Mouse (Mus musculus) heart, adult 2 months (tissue): ENCODE measurements around the gene Eid1. TPM values are rescaled to one million over a fixed set of nuclear protein-coding genes. Genes with fewer than 3 reads are reported as not detected.
A peak's percentile ranks its signal among the peaks of the same experiment; 100 is the strongest.

Experiments used
- DNase-seq, 2 experiments: peaks; one replicate each; pipeline ENCODE4 v3.0.0; 2021
- H3K27ac ChIP-seq: fragments of 200-600 bp; 2 replicates; pipeline ENCODE4 v1.8.1; 2022
- H3K27me3 ChIP-seq: fragments of 200-500 bp; 2 replicates; pipeline ENCODE4 v1.6.1; 2012; ENCODE audit warnings: mild to moderate bottlenecking, low read length, inconsistent platforms, mixed read lengths; ENCODE audit not compliant: control insufficient read depth, insufficient read depth
- H3K36me3 ChIP-seq: fragments of 200-500 bp; 2 replicates; pipeline ENCODE4 v1.6.1; 2012; ENCODE audit warnings: low read length, inconsistent platforms; ENCODE audit not compliant: control insufficient read depth, insufficient read depth
- H3K4me1 ChIP-seq: fragments of 200-500 bp; 2 replicates; pipeline ENCODE4 v1.6.1; 2011; ENCODE audit warnings: low read length; ENCODE audit not compliant: control insufficient read depth, insufficient read depth
- H3K4me3 ChIP-seq: fragments of 200-600 bp; 2 replicates; pipeline ENCODE4 v1.8.1; 2022
- H3K79me2 ChIP-seq: fragments of 200-500 bp; replicated peaks from 2 replicates; pipeline ENCODE4 v1.6.1; 2012; ENCODE audit warnings: mild to moderate bottlenecking, inconsistent platforms, low read length, moderate library complexity, mixed read lengths; ENCODE audit not compliant: control insufficient read depth, insufficient read depth
- H3K9ac ChIP-seq: fragments of 200-500 bp; 2 replicates; pipeline ENCODE4 v1.6.1; 2012; ENCODE audit warnings: low read depth, mild to moderate bottlenecking, control low read depth, inconsistent platforms, low read length, mixed read lengths
- CTCF ChIP-seq: fragments of 200-600 bp; IDR thresholded peaks from 2 replicates; pipeline ENCODE4 v1.8.1; 2022; ENCODE audit warnings: antibody characterized with exemption, mild to moderate bottlenecking, moderate library complexity
- EP300 ChIP-seq: fragments of 200-500 bp; IDR thresholded peaks from 2 replicates; pipeline ENCODE4 v1.6.1; 2011; ENCODE audit warnings: low read depth, low read length, control low read depth; ENCODE audit not compliant: insufficient read depth
- POLR2A ChIP-seq: fragments of 200-500 bp; IDR thresholded peaks from 2 replicates; pipeline ENCODE4 v1.6.1; 2011; ENCODE audit warnings: mild to moderate bottlenecking, low read depth, low read length, control low read depth; ENCODE audit not compliant: insufficient read depth
- WGBS: fragments of 180-500 bp; shearing (Covaris S2); methylation state at CpG from one replicate; pipeline ENCODE4 v1.1.7; 2018; 5-methylcytosine and 5-hydroxymethylcytosine counted together
- intact Hi-C: fragments of 180-260 bp; cut with DNase I; formaldehyde crosslinking; loops from one replicate; pipeline ENCODE4 v1.15.1; 2025
- polyA plus RNA-seq: library from polyadenylated mRNA; depleted of rRNA; stranded (reverse); fragments of >200 nt; gene quantifications from 2 replicates; pipeline ENCODE4 v1.2.3, GENCODE M21; 2012
- total RNA-seq, 2 experiments: library from RNA; stranded (reverse); gene quantifications; 2 replicates each; pipeline ENCODE4 v1.2.3; 2021

The Eid1 gene
- total and polyA plus RNA-seq, 3 experiments: 12.6 to 45.7 (median 44.3) TPM

DNA sequence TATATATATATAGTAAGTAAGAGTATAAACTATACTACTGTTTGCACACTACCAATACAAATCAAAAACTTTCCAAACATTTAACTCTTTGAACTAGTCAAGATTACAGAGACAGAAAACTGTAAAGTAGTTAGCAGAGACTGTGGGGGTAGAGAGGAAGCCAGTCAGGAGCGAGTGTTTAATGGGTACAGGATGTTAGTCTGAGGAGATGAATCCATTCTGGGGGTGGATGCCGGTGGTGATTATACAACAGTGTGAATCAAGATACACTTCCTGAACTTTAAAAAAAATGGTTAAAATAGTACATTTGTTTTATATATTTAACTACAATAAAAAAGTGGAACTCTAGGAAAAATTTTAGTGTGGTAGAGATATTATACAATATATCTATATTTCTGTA lies 19.1 kb downstream of the Eid1 start:
- DNase-seq: no peak
- Histone ChIP-seq H3K9ac (no peak overlapping the region), H3K27me3 (no peaks in the 10 kb centered on the region), H3K79me2 (no peaks in the 10 kb centered on the region), H3K4me1 (peaks cover 5% of the 10 kb centered on the region), H3K36me3 (no peaks in the 10 kb centered on the region), H3K4me3 (no peak overlapping the region), H3K27ac (no peak overlapping the region)
- TF ChIP-seq EP300 (no peak), CTCF (no peak), POLR2A (no peak)
- 30% methylated on average over 2 of the region's 2 CpGs for WGBS
- intact Hi-C loops: no loop called here

DNA sequence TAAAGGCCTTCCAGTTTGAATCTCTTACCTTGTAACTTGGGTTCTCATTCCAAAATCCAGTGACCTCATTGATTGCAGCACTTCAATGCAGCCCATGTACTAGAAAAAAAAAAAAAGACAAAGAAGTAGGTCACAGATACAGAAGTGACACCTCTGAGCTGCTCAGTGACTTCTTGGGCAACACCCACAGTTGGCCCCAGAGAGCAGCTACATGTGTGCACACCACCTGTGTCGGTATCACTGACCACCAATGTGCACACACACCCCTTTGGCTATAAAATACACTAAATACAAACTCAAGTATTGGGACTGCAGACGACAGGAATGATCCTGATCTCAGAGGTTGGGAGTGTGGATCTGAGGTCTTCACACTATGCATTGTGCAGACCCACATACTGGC lies 21.9 kb downstream of the Eid1 start:
- DNase-seq: no peak
- Histone ChIP-seq H3K9ac (no peak overlapping the region), H3K27ac (no peak overlapping the region), H3K27me3 (no peaks in the 10 kb centered on the region), H3K79me2 (no peaks in the 10 kb centered on the region), H3K36me3 (no peaks in the 10 kb centered on the region), H3K4me1 (peaks cover 5% of the 10 kb centered on the region), H3K4me3 (no peak overlapping the region)
- 89% methylated on average over 2 of the region's 2 CpGs for WGBS
- TF ChIP-seq POLR2A (no peak), CTCF (no peak), EP300 (no peak)
- intact Hi-C loops: no loop called here

DNA sequence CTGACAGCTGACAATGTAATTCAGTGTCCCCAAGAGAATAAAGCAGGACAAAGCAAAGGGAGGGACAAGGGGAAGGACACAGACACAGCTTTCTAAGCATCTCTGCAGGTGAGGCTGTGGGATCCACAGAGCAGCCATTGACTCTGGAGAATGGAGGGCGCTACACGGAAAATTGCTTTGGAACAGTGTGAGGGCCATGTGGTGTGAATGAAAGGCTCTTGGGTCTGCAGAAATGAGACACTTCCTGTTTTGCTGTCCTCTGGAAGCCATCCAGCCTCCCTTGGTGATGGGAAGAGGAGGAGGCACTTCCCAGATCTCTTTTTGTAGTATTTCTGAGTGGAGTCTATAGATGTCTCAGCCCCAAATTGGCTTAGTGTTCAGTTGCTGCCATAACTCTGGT lies 23.3 kb downstream of the Eid1 start:
- DNase-seq: peak; percentile 40 to 47
- TF ChIP-seq EP300 (no peak), CTCF (no peak), POLR2A (no peak)

DNA sequence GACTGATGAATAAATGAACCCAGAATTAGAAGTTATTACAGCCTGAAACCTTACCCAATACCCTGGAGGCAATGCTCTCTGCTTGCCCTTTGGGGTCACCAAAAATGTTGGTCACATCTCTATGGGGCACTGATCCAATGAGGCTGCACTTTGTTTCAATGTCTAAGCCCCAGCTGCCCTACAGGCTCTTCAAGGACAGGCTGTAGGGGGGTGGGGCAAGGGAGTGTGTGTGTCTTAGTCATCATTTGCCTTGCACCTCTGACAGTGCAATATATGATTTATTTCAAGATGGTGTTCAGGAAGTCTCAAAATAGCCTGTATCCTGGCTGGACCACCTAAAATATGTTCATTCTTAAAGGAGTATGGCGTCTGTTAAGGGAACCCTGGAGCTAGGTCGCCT lies 28.7 kb downstream of the Eid1 start:
- Histone ChIP-seq H3K27me3 (no peaks in the 10 kb centered on the region), H3K4me3 (no peak overlapping the region), H3K79me2 (no peaks in the 10 kb centered on the region), H3K9ac (no peak overlapping the region), H3K36me3 (no peaks in the 10 kb centered on the region), H3K27ac (no peak overlapping the region), H3K4me1 (peaks cover 2% of the 10 kb centered on the region)
- WGBS: 72% methylated on average over 2 of the region's 2 CpGs
- no peak for DNase-seq
- intact Hi-C loops: no loop called here
- TF ChIP-seq POLR2A: no peak

More for the DNA sequence above, 23.3 kb downstream of the Eid1 start:
- H3K36me3 ChIP-seq: no peaks in the 10 kb centered on the region
- no peak overlapping the region for H3K9ac ChIP-seq
- intact Hi-C loops: no loop called here
- no peaks in the 10 kb centered on the region for H3K79me2 ChIP-seq
- H3K4me1 ChIP-seq: peaks cover 5% of the 10 kb centered on the region
- H3K27ac ChIP-seq: peak overlapping the region; percentile 11; the same call in 1 of the 2 replicates
- H3K4me3 ChIP-seq: no peak overlapping the region
- 40% methylated on average over 2 of the region's 2 CpGs for WGBS
- H3K27me3 ChIP-seq: no peaks in the 10 kb centered on the region

DNA sequence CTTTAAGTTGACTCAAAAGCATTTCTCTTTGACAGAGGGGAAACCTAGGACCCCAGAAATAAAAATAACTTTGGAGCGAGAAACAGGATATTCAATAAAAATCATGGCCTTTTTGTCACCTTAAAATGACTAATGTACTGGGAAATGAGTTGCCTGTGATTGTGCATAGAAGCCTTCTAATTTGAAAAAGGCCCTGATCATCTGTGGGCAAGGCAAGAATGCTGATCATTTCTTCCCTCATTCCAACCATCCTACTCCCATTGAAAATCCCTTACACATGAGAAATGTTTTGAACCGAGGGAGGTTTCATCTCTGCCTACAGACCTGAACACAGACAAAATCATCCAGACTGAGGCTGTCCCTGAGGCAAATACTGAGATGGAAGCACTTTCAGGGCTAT lies 30.0 kb downstream of the Eid1 start:
- Histone ChIP-seq H3K4me1 (peaks cover 2% of the 10 kb centered on the region), H3K27me3 (no peaks in the 10 kb centered on the region), H3K9ac (no peak overlapping the region), H3K36me3 (no peaks in the 10 kb centered on the region), H3K27ac (no peak overlapping the region), H3K4me3 (no peak overlapping the region), H3K79me2 (no peaks in the 10 kb centered on the region)
- 78% methylated on average over 2 of the region's 2 CpGs for WGBS
- intact Hi-C loops: no loop called here
- TF ChIP-seq POLR2A: no peak
- no peak for TF ChIP-seq EP300
- TF ChIP-seq CTCF: no peak
- no peak for DNase-seq

DNA sequence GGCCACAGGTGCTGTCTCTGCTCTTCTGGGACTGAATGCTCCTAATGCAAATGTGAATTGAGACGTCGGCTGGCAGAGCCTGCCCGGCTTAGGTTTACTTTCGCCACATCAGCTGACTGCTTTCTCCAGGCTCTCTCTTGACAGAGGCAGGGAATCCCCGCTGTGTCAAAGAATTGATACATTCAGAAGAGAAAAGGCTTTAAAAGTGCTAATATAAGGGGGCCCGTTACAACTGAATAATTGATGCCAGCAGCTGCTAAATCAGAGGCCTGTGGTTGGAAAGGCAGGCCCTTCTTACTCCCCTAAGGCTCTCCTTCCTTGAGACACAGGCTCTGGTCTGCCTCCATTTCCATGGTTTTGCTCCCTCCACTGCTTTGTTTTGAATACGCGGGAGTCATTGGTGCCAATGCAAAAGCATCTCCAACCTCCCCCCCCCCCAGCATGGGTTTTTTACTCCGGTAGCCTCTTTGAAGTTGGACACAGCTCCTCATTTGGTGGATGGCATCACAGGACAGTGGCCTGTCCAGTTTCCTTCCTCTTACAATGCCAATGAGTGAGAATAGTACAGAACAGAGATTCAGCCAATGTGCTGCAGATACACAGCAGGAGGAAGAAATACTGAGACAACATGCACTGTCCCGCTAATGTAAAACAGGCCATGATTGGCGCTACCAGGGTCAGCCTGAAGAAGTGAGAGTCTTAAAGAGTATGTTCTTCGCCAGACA lies 32.2 kb downstream of the Eid1 start:
- H3K79me2 ChIP-seq: no peaks in the 10 kb centered on the region
- TF ChIP-seq POLR2A (no peak), CTCF (no peak), EP300 (no peak)
- H3K27ac ChIP-seq: no peak overlapping the region
- H3K9ac ChIP-seq: no peak overlapping the region
- H3K27me3 ChIP-seq: no peaks in the 10 kb centered on the region
- intact Hi-C loops: no loop called here
- no peaks in the 10 kb centered on the region for H3K36me3 ChIP-seq
- peaks cover 2% of the 10 kb centered on the region for H3K4me1 ChIP-seq
- no peak overlapping the region for H3K4me3 ChIP-seq
- WGBS: 81% methylated on average over 12 of the region's 12 CpGs
- DNase-seq: no peak
